ENCODE assay signal across 13 mouse cellular contexts in genomic region chr1:75181377-75181870, GRCm38 (mm10).
"Had no signal": no experiment of that assay in that cellular context is flagged by ENCODE, and none has a peak within 500 bp of the region (broad histone marks: within the 10 kb centered on the region; RNA-seq: fewer than 3 reads in every experiment).

No protein-coding gene starts in this region.

- H3K9me3 ChIP-seq: kidney, embryonic 15.5 days; midbrain, embryonic 10.5 days; midbrain, embryonic 13.5 days had no signal

- H3K9ac ChIP-seq: kidney, embryonic 15.5 days; midbrain, embryonic 13.5 days had no signal

- H3K27me3 ChIP-seq: kidney, embryonic 15.5 days; midbrain, embryonic 13.5 days had no signal

- H3K4me3 ChIP-seq: kidney, embryonic 15.5 days; left cerebral cortex, adult 2 months; midbrain, embryonic 13.5 days had no signal

- H3K27ac ChIP-seq: left cerebral cortex, adult 2 months had no signal

- DNase-seq: kidney, adult 8-10 months; kidney, postnatal 10 days; kidney, postnatal 36 days; layer of hippocampus, postnatal 36 days; lung, adult 2 months; lung, postnatal 14 days; lung, postnatal 4 days; thymus, adult 18-20 months; thymus, postnatal 36 days had no signal
